Mouse (Mus musculus): ENCODE results near the gene Aldh16a1.
A peak's percentile ranks its signal among the peaks of the same experiment; 100 is the strongest.
"Not testable (repeated sequence)": the region's sequence is repeated elsewhere in the genome, so short reads cannot be mapped to it uniquely, and the experiment has no call there.

Aldh16a1 gene

GRCm38 (mm10) chr7:45134544-45135026, 19.8 kb downstream of the Aldh16a1 start:
- DNase-seq (ENCODE audit: low read depth, low spot score): peak; percentile 99

- DNase-seq (ENCODE audit: low read depth, low spot score): peak; percentile 85
These were observed 20.8 kb downstream of the Aldh16a1 start for GRCm38 (mm10) chr7:45133446-45134159.

- DNase-seq (ENCODE audit: low read depth, low spot score): no peak
These were observed 22.5 kb downstream of the Aldh16a1 start for GRCm38 (mm10) chr7:45131850-45132249.

DNA sequence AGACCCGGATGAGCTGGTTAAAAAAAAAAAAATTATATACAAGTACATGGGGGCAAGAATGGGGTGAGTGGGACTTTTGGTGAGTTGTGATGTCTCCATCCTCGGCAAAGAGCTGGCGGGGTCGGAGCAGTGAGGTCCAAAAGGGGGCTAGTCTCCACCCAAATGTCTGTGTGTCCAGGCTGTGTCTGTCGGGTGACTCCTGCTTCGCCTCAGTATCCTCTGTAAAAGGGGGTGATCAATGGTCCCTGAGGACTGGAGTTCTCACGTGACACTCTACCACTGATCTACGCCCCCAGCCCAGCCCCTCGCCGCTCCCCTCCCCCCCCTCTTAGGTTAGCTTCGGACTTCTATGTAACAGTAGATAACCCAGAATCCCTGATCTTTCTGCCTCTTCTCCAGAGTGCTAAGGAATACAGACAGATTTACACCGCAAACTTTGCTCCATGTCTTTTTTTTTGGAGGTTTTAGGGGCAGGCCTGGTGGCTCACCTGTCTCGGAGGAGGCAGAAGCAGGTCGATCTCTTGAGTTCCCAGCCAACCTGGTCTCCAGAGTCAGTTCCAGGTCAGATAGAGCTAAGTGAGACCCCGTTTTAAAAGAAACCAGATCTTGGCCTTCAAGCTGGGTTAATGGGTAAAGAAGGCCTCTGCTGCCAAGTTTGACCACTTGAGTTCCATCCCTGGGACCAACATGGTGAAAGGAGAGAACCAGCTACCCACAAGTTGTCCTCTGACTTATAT, 24.4 kb downstream of the Aldh16a1 start:
- DNase-seq (ENCODE audit: low read depth, low spot score): no peak

DNA sequence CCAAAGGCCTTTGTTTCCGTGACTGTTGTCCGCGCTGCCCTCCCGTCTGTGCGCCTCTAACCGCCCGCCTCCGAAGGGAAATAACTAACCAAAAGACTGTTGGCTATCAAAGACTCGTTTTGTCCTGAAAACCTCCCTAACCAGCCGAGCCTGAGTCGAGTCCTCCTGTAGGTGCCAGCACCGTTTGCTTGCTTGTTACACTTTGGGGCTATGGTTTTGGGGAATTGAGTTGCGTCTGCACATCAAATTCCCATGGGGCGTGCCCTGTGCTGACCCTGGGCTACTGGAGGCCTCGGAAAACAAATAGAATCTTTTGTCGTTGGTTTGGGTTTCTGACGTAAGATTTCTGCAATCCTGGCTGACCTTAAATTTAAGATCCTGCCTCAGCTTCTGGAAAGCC, 25.1 kb downstream of the Aldh16a1 start:
- DNase-seq (ENCODE audit: low read depth, low spot score): no peak

DNA sequence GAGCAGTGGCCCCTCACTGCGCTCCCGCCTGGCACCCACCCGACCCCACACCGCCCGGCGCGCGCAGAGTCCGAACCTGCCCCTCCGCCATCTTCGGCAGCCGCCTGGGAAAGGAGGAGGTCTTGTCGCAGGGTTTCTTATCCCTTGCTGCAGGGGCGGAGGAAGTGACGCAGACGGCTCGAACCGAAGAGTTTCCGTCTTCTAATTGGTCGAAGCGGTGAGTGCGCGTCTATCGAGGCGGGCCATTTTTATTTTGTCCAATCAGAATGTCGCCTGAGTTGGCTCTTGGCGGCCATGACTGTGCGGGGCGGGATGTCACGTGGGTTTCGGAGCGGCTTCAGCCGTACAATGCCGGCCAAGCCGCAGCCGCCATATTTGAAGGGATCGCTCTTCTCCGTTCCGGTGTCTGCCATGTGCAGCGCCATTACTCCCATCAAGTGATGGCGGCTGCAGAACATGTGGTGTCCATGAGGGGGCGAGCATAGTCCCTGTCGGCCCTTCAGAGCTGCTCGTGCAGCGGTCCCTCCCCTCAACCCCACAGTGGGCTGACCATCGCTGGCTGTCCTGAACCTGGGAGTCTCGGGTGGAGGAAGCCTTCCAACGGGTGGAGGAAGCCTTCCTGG, 25.6 kb downstream of the Aldh16a1 start, which contains the start of gene Rpl13a:
Gene Rpl13a, minus strand, starts transcription at position 138 of the 623 bp plus-strand sequence.
- DNase-seq (ENCODE audit: low read depth, low spot score): peak; percentile 99

- DNase-seq (ENCODE audit: low read depth, low spot score): no peak
These were observed 26.6 kb downstream of the Aldh16a1 start for GRCm38 (mm10) chr7:45127700-45128224.

GRCm38 (mm10) chr7:45126844-45127699, 27.3 kb downstream of the Aldh16a1 start:
- DNase-seq (ENCODE audit: low read depth, low spot score): peak; percentile 58

DNA sequence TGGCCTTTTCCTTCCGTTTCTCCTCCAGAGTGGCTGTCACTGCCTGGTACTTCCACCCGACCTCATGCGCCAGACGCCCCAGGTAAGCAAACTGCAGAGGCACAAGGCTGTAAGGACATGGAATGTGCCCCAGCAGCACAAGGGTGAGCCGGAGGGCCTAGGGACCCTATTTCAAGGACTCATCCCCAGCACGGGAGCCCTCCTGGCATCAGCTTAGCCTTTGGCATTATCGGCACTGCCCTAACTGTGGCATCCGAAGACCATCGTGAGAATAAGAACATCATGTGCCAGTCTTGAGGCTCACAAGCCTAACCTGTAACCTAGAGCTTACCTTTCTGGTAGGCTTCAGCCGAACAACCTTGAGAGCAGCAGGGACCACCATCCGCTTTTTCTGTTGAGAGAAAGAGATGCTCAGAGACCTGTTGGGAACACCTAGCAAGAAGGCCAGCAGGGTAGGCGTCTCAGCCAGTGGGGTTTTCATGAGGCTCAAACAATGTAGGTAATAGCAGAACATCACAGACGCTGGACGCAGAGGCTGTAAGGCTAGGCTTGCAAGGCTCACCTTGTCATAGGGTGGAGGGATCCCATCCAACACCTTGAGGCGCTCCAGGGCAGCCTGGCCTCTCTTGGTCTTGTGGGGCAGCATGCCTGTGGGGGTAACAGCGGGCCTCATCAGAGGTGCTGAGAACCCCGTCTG, 28.1 kb downstream of the Aldh16a1 start:
- peak; percentile 44 for DNase-seq (ENCODE audit: low read depth, low spot score)

- DNase-seq (ENCODE audit: low read depth, low spot score): not testable (repeated sequence)
These were observed 28.7 kb downstream of the Aldh16a1 start for GRCm38 (mm10) chr7:45125649-45126048.

- DNase-seq (ENCODE audit: low read depth, low spot score): peak; percentile 82
These were observed 29.2 kb downstream of the Aldh16a1 start for GRCm38 (mm10) chr7:45125144-45125600.

DNA sequence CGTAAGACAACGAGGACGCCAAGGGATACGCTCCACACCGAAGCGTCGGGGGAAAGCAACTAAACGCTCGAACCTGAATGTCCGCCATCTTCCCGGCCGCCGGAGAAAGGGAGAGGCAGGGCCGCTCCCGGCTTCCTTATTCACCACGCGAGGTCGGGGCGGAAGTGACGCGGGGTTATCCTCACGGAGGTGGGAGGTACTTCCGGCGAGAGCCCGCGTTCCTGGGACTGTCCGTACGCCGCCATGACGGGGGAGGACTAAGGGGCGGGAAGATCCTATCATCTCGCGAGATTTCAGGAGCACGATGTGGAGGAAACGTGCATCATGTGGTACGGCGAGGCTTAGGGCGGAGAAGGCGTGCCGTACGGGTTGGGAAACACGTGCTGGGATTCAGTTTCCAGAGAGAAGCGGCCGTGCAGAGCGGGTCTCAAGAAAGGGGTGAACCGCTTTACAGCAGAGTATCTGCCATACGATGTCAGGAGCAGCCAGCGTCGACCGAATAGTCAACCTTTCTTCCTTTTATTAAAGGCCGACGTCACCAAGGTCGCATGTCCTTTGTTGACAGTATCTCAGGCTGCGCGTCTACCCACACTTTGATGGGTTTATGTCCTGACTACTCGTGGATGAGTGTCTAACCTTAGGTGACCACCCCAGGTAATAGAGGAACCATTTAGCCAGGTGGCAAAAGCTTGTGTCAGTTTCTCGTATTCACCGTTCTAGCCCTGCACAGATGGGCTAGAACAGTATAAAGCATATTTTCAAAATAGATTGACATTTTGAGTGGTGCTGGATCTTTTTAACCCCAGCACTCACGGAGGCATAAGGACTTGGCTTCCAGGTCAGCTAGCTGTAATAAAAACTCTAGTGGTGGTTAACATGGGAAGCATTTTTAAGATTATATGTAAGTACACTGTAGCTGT, 29.9 kb downstream of the Aldh16a1 start, which contains the start of gene Rps11:
Gene Rps11, minus strand, starts transcription at position 216 of the 920 bp plus-strand sequence.
- peak; percentile 100 for DNase-seq (ENCODE audit: low read depth, low spot score)

GRCm38 (mm10) chr7:45123186-45123570, 31.2 kb downstream of the Aldh16a1 start:
- peak; percentile 61 for DNase-seq (ENCODE audit: low read depth, low spot score)

GRCm38 (mm10) chr7:45122561-45123185, 31.7 kb downstream of the Aldh16a1 start:
- no peak for DNase-seq (ENCODE audit: low read depth, low spot score)

DNA sequence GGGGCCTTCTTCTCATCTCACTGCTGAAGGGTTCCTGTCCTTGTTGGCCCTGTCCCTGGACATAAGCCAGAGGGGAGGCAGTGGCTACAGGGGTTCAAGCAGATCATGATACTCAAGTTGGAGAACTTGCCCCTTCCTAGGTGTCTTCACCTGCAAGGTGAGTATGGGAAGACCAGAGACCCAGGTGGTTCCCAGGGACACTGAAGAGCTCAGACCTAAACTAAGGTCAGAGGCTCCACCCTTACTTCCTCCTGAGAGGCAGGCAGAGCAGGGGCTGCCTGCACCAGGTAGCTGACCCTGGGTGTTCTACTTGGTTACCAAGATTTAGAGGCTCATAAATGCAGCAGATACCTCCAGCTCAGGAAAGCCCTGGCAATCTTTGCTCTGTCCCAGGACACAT, 32.4 kb downstream of the Aldh16a1 start:
- DNase-seq (ENCODE audit: low read depth, low spot score): peak; percentile 35

- peak; percentile 76 for DNase-seq (ENCODE audit: low read depth, low spot score)
These were observed 33.0 kb downstream of the Aldh16a1 start for GRCm38 (mm10) chr7:45121404-45121803.

GRCm38 (mm10) chr7:45119780-45120709, 34.3 kb downstream of the Aldh16a1 start:
- peak; percentile 34 for DNase-seq (ENCODE audit: low read depth, low spot score)

GRCm38 (mm10) chr7:45118336-45118735, 36.0 kb downstream of the Aldh16a1 start:
- DNase-seq (ENCODE audit: low read depth, low spot score): peak; percentile 71
